Mouse (Mus musculus) liver (tissue): ENCODE measurements around the gene Actn1.

Experiments
- DNase-seq: peaks from one replicate; pipeline ENCODE4 v3.0.0-alpha.2; 2020; ENCODE audit warnings: mixed read lengths

Actn1 gene

DNA sequence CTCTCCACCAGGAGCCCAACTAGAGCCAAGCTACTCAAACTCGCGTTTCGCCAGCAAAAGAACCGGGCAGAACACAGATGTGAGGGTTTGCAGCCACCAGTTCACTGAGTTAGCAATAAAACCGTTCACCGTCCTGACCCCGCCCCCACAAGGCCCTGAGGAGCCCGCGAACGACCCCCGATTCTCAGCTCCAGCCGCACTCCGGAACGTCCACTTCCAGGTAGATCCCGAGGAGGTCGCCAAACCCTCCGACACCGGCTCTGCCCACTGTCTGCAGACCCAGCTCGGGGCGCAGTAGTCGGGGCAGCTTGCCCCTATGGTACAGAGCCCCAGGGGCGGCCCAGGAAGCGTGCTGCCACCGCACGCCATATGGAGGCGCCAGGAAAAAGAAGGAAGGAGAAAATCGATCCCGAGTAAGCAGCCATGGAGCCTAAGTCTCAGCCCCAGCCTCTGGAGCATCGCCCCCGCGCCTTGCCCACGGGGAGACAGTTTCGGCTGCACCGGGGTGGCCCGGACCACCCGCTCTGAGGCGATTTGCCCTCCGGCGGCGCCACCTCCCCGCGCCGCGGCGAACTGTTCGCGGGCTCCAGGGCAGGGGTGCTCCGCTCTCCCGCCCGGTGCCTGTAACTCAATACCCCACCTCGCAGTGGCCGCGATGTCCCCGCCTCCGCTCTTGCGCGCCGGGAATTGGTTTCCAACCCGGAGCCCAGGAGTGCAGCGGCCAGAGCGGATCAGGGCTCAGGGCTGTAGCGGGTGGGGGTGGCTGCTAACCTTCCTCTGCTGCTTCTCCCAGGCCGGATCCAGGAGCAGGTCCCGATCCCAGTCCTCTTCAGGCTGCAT, 735 bp downstream of the Actn1 start:
- DNase-seq = peak; percentile 67

- DNase-seq = no peak
Observed at GRCm38 (mm10) chr12:80258520-80259215, 1.5 kb downstream of the Actn1 start.

- no peak for DNase-seq
Observed at GRCm38 (mm10) chr12:80251978-80252377, 8.2 kb downstream of the Actn1 start.

GRCm38 (mm10) chr12:80251554-80251953, 8.6 kb downstream of the Actn1 start:
- DNase-seq = no peak

GRCm38 (mm10) chr12:80249539-80249938, 10.6 kb downstream of the Actn1 start:
- no peak for DNase-seq

- DNase-seq = no peak
Observed at GRCm38 (mm10) chr12:80247067-80247466, 13.1 kb downstream of the Actn1 start.

GRCm38 (mm10) chr12:80246505-80246904, 13.7 kb downstream of the Actn1 start:
- no peak for DNase-seq

- no peak for DNase-seq
Observed at GRCm38 (mm10) chr12:80244755-80245154, 15.4 kb downstream of the Actn1 start.

- DNase-seq = no peak
Observed at GRCm38 (mm10) chr12:80244127-80244526, 16.0 kb downstream of the Actn1 start.

DNA sequence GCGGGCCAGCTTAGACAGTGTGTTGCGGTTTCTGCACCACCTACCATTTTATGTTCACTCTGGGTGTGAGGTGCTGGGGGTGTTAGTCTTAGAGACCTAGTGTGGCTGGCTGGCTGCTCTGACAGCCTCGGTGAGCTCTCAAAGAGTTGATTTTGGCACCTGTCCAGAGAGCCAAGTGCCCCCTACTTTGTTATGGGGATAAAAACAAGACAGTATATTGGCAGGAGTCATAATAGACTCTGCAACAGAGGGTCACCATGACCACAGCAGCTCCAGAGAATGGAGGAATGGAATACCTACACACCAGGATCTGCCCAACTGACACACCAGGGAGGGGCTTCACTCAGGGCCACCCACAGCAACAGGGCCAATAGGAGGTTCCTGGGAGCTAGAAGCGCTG, 16.8 kb downstream of the Actn1 start:
- no peak for DNase-seq

DNA sequence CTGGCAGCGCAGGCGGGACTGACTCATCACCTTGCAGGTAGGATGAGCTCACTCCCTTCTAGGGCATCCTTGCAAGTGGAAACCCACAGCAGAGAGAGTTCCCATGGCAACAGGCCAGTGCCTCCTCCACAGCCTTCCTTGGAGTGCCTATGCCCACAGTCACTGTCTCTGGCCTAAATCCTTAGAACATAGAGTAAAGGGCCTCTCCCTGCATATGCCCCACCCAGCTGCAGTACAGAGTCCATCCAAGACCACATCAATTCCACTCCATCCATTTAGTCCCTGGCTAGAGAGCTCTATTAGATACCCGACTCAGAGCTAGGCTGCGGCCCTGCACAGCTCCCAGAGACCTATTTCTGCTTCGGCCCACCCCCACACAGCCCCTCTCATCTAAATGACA, 20.7 kb downstream of the Actn1 start:
- DNase-seq = no peak

- no peak for DNase-seq
Observed at GRCm38 (mm10) chr12:80238523-80238922, 21.6 kb downstream of the Actn1 start.

DNA sequence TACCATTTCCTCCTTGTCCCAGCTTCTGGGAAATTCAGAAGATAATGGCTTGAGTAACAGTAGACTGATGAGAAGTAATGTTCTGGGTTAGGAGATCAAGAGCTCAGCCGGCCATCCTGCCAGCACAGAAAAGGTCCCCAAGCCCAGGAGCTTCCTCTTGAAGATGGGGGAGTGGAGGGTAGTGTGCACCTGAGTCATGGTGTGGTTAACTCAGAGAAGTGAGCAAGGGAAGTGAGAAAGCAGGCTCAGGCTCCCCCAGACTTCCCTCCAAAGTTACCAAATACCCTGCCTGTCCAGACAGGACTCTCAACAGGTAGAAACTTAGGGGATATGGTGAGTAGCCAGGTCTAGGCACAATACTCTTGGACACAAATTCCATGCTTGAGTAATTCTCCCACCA, 24.9 kb downstream of the Actn1 start:
- DNase-seq = no peak

- no peak for DNase-seq
Observed at GRCm38 (mm10) chr12:80234226-80234625, 25.9 kb downstream of the Actn1 start.

- no peak for DNase-seq
Observed at GRCm38 (mm10) chr12:80232840-80233218, 27.3 kb downstream of the Actn1 start.

DNA sequence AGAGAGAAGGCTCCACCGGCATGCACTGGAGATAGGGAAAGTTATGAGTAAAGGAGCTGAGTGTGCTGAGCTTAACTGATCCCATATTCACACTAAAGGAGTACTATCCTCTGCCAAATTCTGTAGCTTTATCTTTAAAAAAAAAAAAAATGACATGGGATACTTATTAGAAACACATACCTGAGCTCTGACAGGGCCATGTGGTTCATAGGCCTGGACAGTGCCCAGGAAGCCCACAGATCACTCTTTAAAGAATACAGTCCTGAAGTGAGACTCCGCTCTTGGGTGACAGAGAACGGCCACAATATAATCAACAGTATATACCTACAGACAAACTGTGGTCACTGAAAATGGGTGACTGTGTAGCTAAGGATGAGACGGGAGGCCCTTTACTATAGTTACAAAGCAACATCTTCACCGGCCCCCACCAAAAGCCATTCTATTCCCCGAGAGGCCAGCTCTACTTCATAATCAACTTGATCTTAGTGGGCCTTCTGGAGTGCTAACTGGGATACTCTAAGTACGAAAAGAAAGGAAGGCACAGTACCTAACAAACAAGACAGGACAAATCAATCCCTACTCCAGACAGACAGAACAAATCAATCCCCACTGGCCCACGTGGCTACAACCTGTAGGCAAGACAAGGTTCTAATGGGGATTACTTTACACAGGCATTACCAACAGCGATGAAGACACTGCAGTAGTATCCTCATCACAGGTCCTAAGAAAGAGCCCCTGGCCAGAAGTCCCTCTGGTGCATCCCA, 27.9 kb downstream of the Actn1 start:
- no peak for DNase-seq

DNA sequence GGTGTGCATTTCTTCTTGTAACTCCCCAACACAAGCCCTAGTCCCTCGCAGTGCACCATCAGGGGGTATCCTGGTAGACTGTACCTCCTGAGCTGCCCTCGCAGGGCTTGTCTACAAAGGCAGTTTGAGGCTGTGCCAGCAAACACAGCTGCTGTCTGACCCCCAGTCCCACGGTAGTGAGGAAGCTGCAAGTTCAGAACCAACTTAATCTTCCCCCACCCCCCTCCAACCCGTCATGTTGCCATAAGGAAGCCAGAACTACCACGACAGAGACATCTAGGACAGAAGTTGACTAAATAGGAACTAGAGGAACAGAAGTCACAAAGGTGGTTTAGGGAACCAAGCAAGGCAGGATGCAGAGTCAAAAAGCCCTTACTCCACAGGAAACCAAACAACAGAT, 28.9 kb downstream of the Actn1 start:
- DNase-seq = no peak

GRCm38 (mm10) chr12:80230854-80231253, 29.3 kb downstream of the Actn1 start:
- DNase-seq = no peak

DNA sequence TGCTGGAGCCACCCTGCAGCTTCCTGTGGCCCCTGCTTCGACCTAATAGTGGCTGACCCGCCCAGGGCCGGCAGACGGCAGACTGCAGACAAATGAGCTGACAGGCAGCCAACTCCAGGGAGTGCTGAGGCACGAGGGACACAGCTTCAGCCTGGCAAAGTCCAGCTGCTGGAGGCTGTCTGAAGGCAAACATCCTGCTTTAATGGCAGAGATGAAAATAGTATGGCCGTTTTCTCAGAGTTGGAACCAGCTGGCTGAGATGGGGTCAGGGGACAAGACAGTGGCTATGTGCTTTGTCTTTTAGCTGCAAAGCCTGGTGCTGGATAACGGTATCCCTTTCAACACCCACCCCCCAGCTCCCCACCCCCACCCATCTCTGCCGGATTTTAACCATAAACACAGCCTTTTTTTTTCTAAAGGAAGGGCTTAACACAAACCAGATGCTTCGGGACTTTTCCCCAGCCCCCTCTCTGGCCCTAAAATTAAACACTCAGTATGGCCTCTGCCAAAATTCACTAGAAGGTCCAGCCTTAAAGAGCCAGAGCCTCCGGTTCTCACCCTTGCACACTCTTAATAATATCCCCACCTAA, 30.0 kb downstream of the Actn1 start:
- peak; percentile 76 for DNase-seq

DNA sequence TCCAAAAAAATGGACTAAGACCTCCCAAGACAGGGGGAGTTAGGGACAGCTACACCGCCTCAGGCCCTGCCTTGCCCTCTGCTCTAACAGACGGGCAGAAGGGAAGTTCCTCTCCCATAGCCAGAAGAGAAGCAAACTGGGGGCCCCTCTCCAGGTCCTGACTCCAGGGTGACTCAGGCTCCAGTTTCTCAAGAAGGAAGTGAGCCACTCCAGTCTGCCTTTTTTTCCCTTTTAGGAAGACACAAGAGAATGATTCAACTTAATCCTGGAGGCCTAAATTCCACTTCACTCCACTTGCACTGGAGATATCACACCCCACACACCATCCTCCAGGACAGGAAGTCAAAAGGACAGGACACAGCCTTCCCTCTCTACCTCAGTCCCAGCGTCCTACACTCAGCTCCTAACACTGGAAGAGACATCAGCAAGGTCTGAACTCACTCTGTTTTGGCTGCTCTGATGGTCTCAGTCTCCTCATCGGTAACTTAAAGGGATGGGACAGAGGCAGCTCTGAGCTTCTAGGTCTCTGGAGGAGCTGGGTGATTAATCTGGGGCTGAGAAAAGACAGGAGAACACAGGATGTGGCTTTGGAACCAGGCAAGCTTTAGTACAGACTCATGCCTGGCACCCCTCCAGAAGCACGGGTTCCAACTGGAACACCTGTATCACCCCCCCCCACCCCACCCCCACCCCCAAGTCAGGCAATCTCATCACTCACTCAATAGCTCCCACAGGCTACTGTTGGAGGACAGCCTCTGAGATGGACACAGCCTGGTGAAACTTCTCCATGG, 31.0 kb downstream of the Actn1 start:
- no peak for DNase-seq

GRCm38 (mm10) chr12:80228356-80228755, 31.8 kb downstream of the Actn1 start:
- DNase-seq = no peak

DNA sequence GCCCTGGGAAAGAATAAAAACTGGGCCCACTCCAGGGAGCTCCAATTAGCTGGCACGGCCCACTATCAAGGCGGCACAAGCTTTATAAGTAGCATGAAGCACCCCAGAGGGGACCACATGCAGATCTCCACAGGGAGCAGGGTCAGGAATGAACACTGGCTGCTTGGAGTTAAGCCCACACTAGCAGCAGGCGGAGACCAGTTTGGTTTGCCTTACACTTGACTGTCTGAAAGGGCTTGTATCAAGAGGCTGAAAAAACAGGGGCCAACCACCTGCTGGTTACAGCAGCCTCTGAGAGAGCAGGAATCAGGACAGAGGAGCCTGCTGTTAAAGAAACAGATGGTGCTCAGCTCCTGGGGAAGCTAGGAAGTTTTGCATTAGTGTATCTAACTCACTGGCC, 32.3 kb downstream of the Actn1 start:
- DNase-seq = no peak
